8 mouse cellular contexts compared by ENCODE assay signal in genomic region chr5:81019166-81019565, GRCm38 (mm10). TPM values are rescaled to one million over a fixed set of nuclear protein-coding genes. Genes with fewer than 3 reads are reported as not detected.
A peak's percentile ranks its signal among the peaks of the same experiment; 100 is the strongest.
DNase-seq lines count a peak whose midpoint lies in the region; ATAC-seq and TF ChIP-seq lines count a peak whose summit lies in the region.

No protein-coding gene starts in this region.

- ATAC-seq in midbrain, embryonic 12.5 days (ENCODE audit: low FRiP score, low read depth), result peak; percentile 7; the same call in 1 of the 2 replicates

- no peak for TF ChIP-seq EP300 in ES-Bruce4 (IDR thresholded peaks at IDR 0.05; ENCODE audit: insufficient read depth, low read depth, low read length)

- peaks cover 15% of the 10 kb centered on the region for H3K27me3 ChIP-seq in ES-Bruce4 (ENCODE audit: control insufficient read depth, insufficient read depth, low read length, poor library complexity, severe bottlenecking)
- H3K27me3 ChIP-seq in hindbrain, embryonic 10.5 days (ENCODE audit: insufficient read depth, poor library complexity, severe bottlenecking), result no peaks in the 10 kb centered on the region
- no peaks in the 10 kb centered on the region for H3K27me3 ChIP-seq in midbrain, embryonic 12.5 days

- H3K9me3 ChIP-seq in ES-Bruce4 (replicated peaks; ENCODE audit: control insufficient read depth, insufficient read depth, low read length, poor library complexity, severe bottlenecking), result no peaks in the 10 kb centered on the region
- H3K9me3 ChIP-seq in hindbrain, embryonic 10.5 days, result no peaks in the 10 kb centered on the region
- H3K9me3 ChIP-seq in midbrain, embryonic 12.5 days, result no peaks in the 10 kb centered on the region

- no peaks in the 10 kb centered on the region for H3K4me1 ChIP-seq in ES-Bruce4 (ENCODE audit: control insufficient read depth, insufficient read depth, low read length)
- peaks cover 24% of the 10 kb centered on the region for H3K4me1 ChIP-seq in hindbrain, embryonic 10.5 days (replicated peaks)
- peaks cover 20% of the 10 kb centered on the region; the same call in 1 of the 2 replicates for H3K4me1 ChIP-seq in midbrain, embryonic 12.5 days

- no peaks in the 10 kb centered on the region for H3K36me3 ChIP-seq in ES-Bruce4 (ENCODE audit: control insufficient read depth, insufficient read depth, low read length, poor library complexity, severe bottlenecking)
- H3K36me3 ChIP-seq in hindbrain, embryonic 10.5 days, result no peaks in the 10 kb centered on the region
- H3K36me3 ChIP-seq in midbrain, embryonic 12.5 days, result no peaks in the 10 kb centered on the region

- DNase-seq in gastrocnemius, adult 2 months, result no peak
- DNase-seq in gastrocnemius, adult 8-10 months (ENCODE audit: low spot score in 2 of 2), result no peak
- DNase-seq in hindbrain, embryonic 10.5 days (ENCODE audit: low spot score), result no peak
- no peak for DNase-seq in layer of hippocampus, adult 18-20 months (ENCODE audit: low spot score in 2 of 2)
- no peak for DNase-seq in layer of hippocampus, adult 9-11 months
- no peak for DNase-seq in urinary bladder, postnatal 4 days (ENCODE audit: low spot score in 2 of 2)

- H3K4me2 ChIP-seq in midbrain, embryonic 12.5 days (replicated peaks), result peak overlapping the region; percentile 87

- intact Hi-C loops in gastrocnemius, adult 2 months (cut with DNase I), result no loop called here

- TF ChIP-seq POLR2A in ES-Bruce4 (IDR thresholded peaks at IDR 0.05; ENCODE audit: insufficient read depth, low read length), result no peak

- no peak overlapping the region for H3K27ac ChIP-seq in gastrocnemius, adult 2 months
- no peak overlapping the region for H3K27ac ChIP-seq in ES-Bruce4 (ENCODE audit: insufficient read depth, low read length)
- peak overlapping the region; percentile 99 for H3K27ac ChIP-seq in hindbrain, embryonic 10.5 days
- peak overlapping the region; percentile 97 for H3K27ac ChIP-seq in midbrain, embryonic 12.5 days (replicated peaks)

- WGBS in hindbrain, embryonic 10.5 days, result 6% methylated on average over 3 of the region's 3 CpGs
- 4% methylated on average over 2 of the region's 3 CpGs for WGBS in midbrain, embryonic 12.5 days

- peak overlapping the region; percentile 36 for H3K9ac ChIP-seq in ES-Bruce4 (ENCODE audit: low read depth, poor library complexity, severe bottlenecking)
- H3K9ac ChIP-seq in midbrain, embryonic 12.5 days (replicated peaks), result peak overlapping the region; percentile 95

- peak overlapping the region; percentile 81 for H3K4me3 ChIP-seq in gastrocnemius, adult 2 months
- no peak overlapping the region for H3K4me3 ChIP-seq in ES-Bruce4 (ENCODE audit: low read depth, low read length)
- peak overlapping the region; percentile 81 for H3K4me3 ChIP-seq in hindbrain, embryonic 10.5 days
- H3K4me3 ChIP-seq in midbrain, embryonic 12.5 days, result peak overlapping the region; percentile 62

- no peak for TF ChIP-seq CTCF in gastrocnemius, adult 2 months (IDR thresholded peaks at IDR 0.05)
- no peak for TF ChIP-seq CTCF in ES-Bruce4 (IDR thresholded peaks at IDR 0.05; ENCODE audit: low read depth, low read length)

RNA-seq across cellular contexts. Expression of gene Adgrl3, which starts 0.8 kb away (rescaled TPM):
- total RNA-seq in gastrocnemius, adult 2 months (2021), result under 1 TPM; 0.51 to 0.73 TPM
- under 1 TPM; 0.35 to 0.58 (median 0.44) TPM for total RNA-seq in gastrocnemius, adult 8-10 months (2022)
- 0.36 and 1.7 TPM in 2 replicates for polyA plus RNA-seq in ES-Bruce4 (2011; ENCODE audit: insufficient read depth, insufficient read length, low read depth, missing spikeins)
- polyA plus RNA-seq in hindbrain, embryonic 10.5 days (2016; fragmentation: Nextera tagmentation; extraction: Ambion mirVana), result 16.0 and 23.3 TPM in 2 replicates
- polyA plus RNA-seq in midbrain, embryonic 12.5 days (2016; fragmentation: Nextera tagmentation; extraction: Ambion mirVana), result 40.7 and 45.9 TPM in 2 replicates
- total RNA-seq in layer of hippocampus, adult 18-20 months (2021), result 100 to 1,000 TPM; 161 to 176 TPM

Comparison
In these comparisons a context has a peak if more than half of its experiments do, and no peak if none do; other contexts are left out.
1. H3K27ac ChIP-seq: peak in hindbrain, embryonic 10.5 days (single experiment) and midbrain, embryonic 12.5 days (single experiment); none in gastrocnemius, adult 2 months (single experiment) and ES-Bruce4 (single experiment).
2. RNA of gene Adgrl3, which starts 0.8 kb away (total RNA-seq): 161 to 176 TPM in layer of hippocampus, adult 18-20 months; 0.51 to 0.73 TPM in gastrocnemius, adult 2 months and 0.35 to 0.58 TPM in gastrocnemius, adult 8-10 months; every median in the first group is over 10 times any median in the second.